Mouse (Mus musculus): Measurements from ENCODE around the gene Cbs. TPM values are rescaled to one million over a fixed set of nuclear protein-coding genes. Genes with fewer than 3 reads are reported as not detected.
A peak's percentile ranks its signal among the peaks of the same experiment; 100 is the strongest.

Gene Cbs
- total and polyA plus RNA-seq, 3 experiments = 1.2 to 1.9 (median 1.4) TPM

DNA sequence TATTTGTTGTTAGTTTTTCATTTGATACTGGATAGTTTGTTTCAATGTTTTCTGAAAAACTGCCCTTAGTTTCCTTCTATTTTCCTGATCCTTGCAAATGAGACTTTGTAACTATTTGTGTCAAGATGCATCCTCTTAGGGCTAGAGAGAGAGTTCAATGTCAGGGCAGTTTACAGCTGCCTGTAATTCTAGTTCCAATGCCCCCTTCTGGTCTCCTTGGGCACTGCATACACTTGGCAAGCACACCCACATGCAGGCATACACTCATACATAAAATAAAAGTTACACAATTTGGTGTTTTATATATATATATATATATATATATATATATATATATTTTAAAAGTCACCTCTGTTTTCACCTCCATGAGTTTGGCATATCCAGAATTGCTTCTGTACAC, 25.8 kb upstream of the Cbs start:
- Histone ChIP-seq H3K9me3 (replicated peaks; ENCODE audit: low read length) (peaks cover 2% of the 10 kb centered on the region), H3K4me2 (ENCODE audit: insufficient read depth, low read depth, poor library complexity, severe bottlenecking) (no peak overlapping the region), H3K27me3 (replicated peaks) (peaks cover 5% of the 10 kb centered on the region), H3K4me1 (ENCODE audit: control insufficient read depth in 1 of 2, insufficient read depth in 2 of 2) (peaks cover 4 to 17% of the 10 kb centered on the region in 2 experiments), H3K9ac (ENCODE audit: insufficient read depth, low read depth) (no peak overlapping the region), H3K4me3 (replicated peaks in 1 of 3; ENCODE audit: low read depth in 2 of 3, low read length in 2 of 3, poor library complexity in 1 of 3) (no peak overlapping the region), H3K36me3 (replicated peaks in 1 of 2; ENCODE audit: control insufficient read depth in 1 of 2, insufficient read depth in 1 of 2, low read length in 1 of 2) (no peaks in the 10 kb centered on the region), H3K27ac (ENCODE audit: insufficient read depth, low read depth) (no peak overlapping the region), H3K79me2 (replicated peaks; ENCODE audit: control insufficient read depth, extremely low read depth, insufficient read depth, poor library complexity, severe bottlenecking) (peaks cover 6% of the 10 kb centered on the region)
- no peak for TF ChIP-seq UBTF (IDR thresholded peaks at IDR 0.05; ENCODE audit: low read depth, low read length)
- TF ChIP-seq RCOR1 (conservative IDR thresholded peaks at IDR 0.05; ENCODE audit: low read depth, low read length) = no peak
- TF ChIP-seq CHD2 (IDR thresholded peaks at IDR 0.05; ENCODE audit: low read length) = no peak
- TF ChIP-seq CTCF (conservative IDR thresholded peaks at IDR 0.05 in 1 of 2, IDR thresholded peaks at IDR 0.05 in 1 of 2; ENCODE audit: low read depth in 2 of 2, low read length in 2 of 2) = peak in 1 of 2 experiments; percentile 39; a peak in 2 of 4 replicates
- no peak for TF ChIP-seq SMC3 (IDR thresholded peaks at IDR 0.05; ENCODE audit: low read depth, low read length)
- TF ChIP-seq MXI1 (IDR thresholded peaks at IDR 0.05; ENCODE audit: low read depth, low read length) = no peak
- TF ChIP-seq ETS1 (conservative IDR thresholded peaks at IDR 0.05; ENCODE audit: low read depth, low read length) = no peak
- no peak for TF ChIP-seq TCF12 (IDR thresholded peaks at IDR 0.05; ENCODE audit: low read depth, low read length)
- dilution Hi-C loops (cut with MboI; ENCODE audit: extremely low pct_ligation_motif_present, extremely low pct_unique_long_range_greater_than_20kb, low sequenced_read_pairs) = no loop called here
- DNase-seq (ENCODE audit: extremely low read depth) = no peak
- in situ Hi-C loops (cut with MboI; ENCODE audit: low pct_ligation_motif_present, low pct_unique_long_range_greater_than_20kb, low sequenced_read_pairs) = loop anchor here (10.0 kb wide), 1 partner anchor 148 kb away; the partner anchor contains the start of gene Wdr4

DNA sequence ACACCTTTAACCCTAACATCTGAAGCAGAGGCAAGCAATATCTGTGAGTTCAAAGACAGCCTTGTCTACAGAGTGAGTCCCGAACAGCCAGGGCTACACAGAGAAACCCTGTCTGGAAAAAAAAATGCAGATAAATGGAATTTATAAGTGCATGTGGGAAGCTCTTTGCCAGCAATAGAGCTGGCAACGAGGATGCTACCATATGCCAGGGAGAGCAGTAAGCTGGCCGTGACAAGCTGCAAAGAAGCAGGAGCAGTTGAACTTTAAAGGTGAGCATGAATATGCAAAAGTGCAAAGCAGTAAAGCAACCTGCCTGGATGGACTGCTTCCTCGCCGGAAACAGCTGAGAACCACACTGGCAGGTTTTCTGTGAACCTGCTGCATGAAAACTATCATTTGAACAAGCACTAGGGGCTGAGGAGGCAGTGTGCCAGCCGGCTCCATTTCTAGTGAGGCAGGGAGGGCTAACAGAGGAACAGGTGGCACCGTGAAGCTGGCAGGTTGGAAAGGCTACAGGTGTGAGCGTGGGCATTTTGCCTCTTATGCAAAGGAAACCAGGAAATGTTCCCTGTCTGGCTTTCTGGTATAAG, 23.7 kb upstream of the Cbs start:
- Histone ChIP-seq H3K27me3 (replicated peaks) (no peaks in the 10 kb centered on the region), H3K4me3 (replicated peaks in 1 of 3; ENCODE audit: low read depth in 2 of 3, low read length in 2 of 3, poor library complexity in 1 of 3) (no peak overlapping the region), H3K27ac (ENCODE audit: insufficient read depth, low read depth) (no peak overlapping the region), H3K36me3 (replicated peaks in 1 of 2; ENCODE audit: control insufficient read depth in 1 of 2, insufficient read depth in 1 of 2, low read length in 1 of 2) (peaks cover 4 to 7% of the 10 kb centered on the region in 2 experiments), H3K79me2 (replicated peaks; ENCODE audit: control insufficient read depth, extremely low read depth, insufficient read depth, poor library complexity, severe bottlenecking) (peaks cover 27% of the 10 kb centered on the region), H3K4me2 (ENCODE audit: insufficient read depth, low read depth, poor library complexity, severe bottlenecking) (no peak overlapping the region), H3K4me1 (ENCODE audit: control insufficient read depth in 1 of 2, insufficient read depth in 2 of 2) (peaks cover 2 to 22% of the 10 kb centered on the region in 2 experiments; a peak in 2 of 4 replicates), H3K9me3 (replicated peaks; ENCODE audit: low read length) (peaks cover 2% of the 10 kb centered on the region), H3K9ac (ENCODE audit: insufficient read depth, low read depth) (no peak overlapping the region)
- no peak for TF ChIP-seq ELF1 (IDR thresholded peaks at IDR 0.05; ENCODE audit: low read depth, low read length)
- TF ChIP-seq CHD1 (IDR thresholded peaks at IDR 0.05; ENCODE audit: low read depth, low read length) = no peak
- TF ChIP-seq TBP (conservative IDR thresholded peaks at IDR 0.05; ENCODE audit: low read depth, low read length) = no peak
- no peak for TF ChIP-seq TCF12 (IDR thresholded peaks at IDR 0.05; ENCODE audit: low read depth, low read length)
- no peak for TF ChIP-seq USF2 (conservative IDR thresholded peaks at IDR 0.05; ENCODE audit: low read depth, low read length)
- no peak for TF ChIP-seq SMC3 (IDR thresholded peaks at IDR 0.05; ENCODE audit: low read depth, low read length)
- TF ChIP-seq PAX5 (IDR thresholded peaks at IDR 0.05; ENCODE audit: low read length) = no peak
- no peak for TF ChIP-seq RAD21 (IDR thresholded peaks at IDR 0.05; ENCODE audit: low read depth, low read length)
- no peak for TF ChIP-seq MAZ (IDR thresholded peaks at IDR 0.05; ENCODE audit: low read depth, low read length)
- no peak for TF ChIP-seq HCFC1 (IDR thresholded peaks at IDR 0.05; ENCODE audit: low read depth, low read length)
- no peak for TF ChIP-seq POLR2A (IDR thresholded peaks at IDR 0.05; ENCODE audit: low read depth, low read length)
- TF ChIP-seq MEF2A (IDR thresholded peaks at IDR 0.05; ENCODE audit: borderline replicate concordance, low read depth, low read length) = no peak
- in situ Hi-C loops (cut with MboI; ENCODE audit: low pct_ligation_motif_present, low pct_unique_long_range_greater_than_20kb, low sequenced_read_pairs) = loop anchor here (10.0 kb wide), 1 partner anchor 146 kb away; the partner anchor contains the start of gene Wdr4
- DNase-seq (ENCODE audit: extremely low read depth) = no peak
- dilution Hi-C loops (cut with MboI; ENCODE audit: extremely low pct_ligation_motif_present, extremely low pct_unique_long_range_greater_than_20kb, low sequenced_read_pairs) = no loop called here

All from CH12.LX (cell line).